Mouse (Mus musculus) lung, postnatal 0 days (tissue): Measurements from ENCODE around the gene Thap12. TPM values are rescaled to one million over a fixed set of nuclear protein-coding genes. Genes with fewer than 3 reads are reported as not detected.

Experiments used
- ATAC-seq: fragments of 200-750 bp; cut with Nextera tagmentation; 2 replicates; pipeline ENCODE4 v1.8.0; 2017; ENCODE audit warnings: moderate library complexity
- DNase-seq: peaks from one replicate; pipeline ENCODE4 v3.0.0-alpha.2; 2016; ENCODE audit warnings: low spot score
- H3K27ac ChIP-seq: fragments of 300-500 bp; sonication (generic); 2 replicates; pipeline ENCODE4 v1.5.1; 2014; ENCODE audit warnings: antibody characterized with exemption, mild to moderate bottlenecking, low read length, mixed read lengths
- H3K27me3 ChIP-seq: fragments of 300-500 bp; sonication (generic); replicated peaks from 2 replicates; pipeline ENCODE4 v1.6.1; 2014; ENCODE audit warnings: low read length, mixed read lengths; ENCODE audit not compliant: insufficient read depth
- H3K36me3 ChIP-seq: fragments of 300-500 bp; sonication (generic); 2 replicates; pipeline ENCODE4 v1.6.1; 2014; ENCODE audit warnings: low read length, mixed read lengths; ENCODE audit not compliant: insufficient read depth
- H3K4me1 ChIP-seq: fragments of 300-500 bp; sonication (generic); 2 replicates; pipeline ENCODE4 v1.6.1; 2014; ENCODE audit warnings: antibody characterized with exemption, low read depth, low read length, mixed read lengths; ENCODE audit not compliant: insufficient read depth
- H3K4me2 ChIP-seq: fragments of 300-500 bp; sonication (generic); replicated peaks from 2 replicates; pipeline ENCODE4 v1.6.1; 2014; ENCODE audit warnings: low read depth, mild to moderate bottlenecking, low read length, moderate library complexity, mixed read lengths
- H3K4me3 ChIP-seq: fragments of 300-500 bp; sonication (generic); 2 replicates; pipeline ENCODE4 v1.5.1; 2014; ENCODE audit warnings: low read depth, low read length
- H3K9ac ChIP-seq: fragments of 300-500 bp; sonication (generic); replicated peaks from 2 replicates; pipeline ENCODE4 v1.6.1; 2014; ENCODE audit warnings: low read depth, mild to moderate bottlenecking
- H3K9me3 ChIP-seq: fragments of 300-500 bp; sonication (generic); 2 replicates; pipeline ENCODE4 v1.6.1; 2016; ENCODE audit warnings: low read length, mixed read lengths
- CTCF ChIP-seq: IDR thresholded peaks from 2 replicates; pipeline ENCODE4 v1.5.1; 2016; ENCODE audit warnings: antibody characterized with exemption, mild to moderate bottlenecking
- EP300 ChIP-seq: IDR thresholded peaks from 2 replicates; pipeline ENCODE4 v1.6.1; 2016; ENCODE audit warnings: antibody characterized with exemption, mild to moderate bottlenecking, control low read depth
- WGBS: fragments of 180-500 bp; shearing (Covaris S2); extraction: QIAGEN DNeasy Blood & Tissue Kit; methylation state at CpG from one replicate; pipeline ENCODE4 v1.1.7; 2014; 5-methylcytosine and 5-hydroxymethylcytosine counted together
- polyA plus RNA-seq: library from polyadenylated mRNA; unstranded; fragments of >200 nt; fragmentation: Nextera tagmentation; extraction: Ambion mirVana; gene quantifications from 2 replicates; pipeline ENCODE4 v1.2.1, GENCODE M21; 2015

Thap12 gene
- polyA plus RNA-seq, 1 experiment from 2014 or later = 34.2 TPM

DNA sequence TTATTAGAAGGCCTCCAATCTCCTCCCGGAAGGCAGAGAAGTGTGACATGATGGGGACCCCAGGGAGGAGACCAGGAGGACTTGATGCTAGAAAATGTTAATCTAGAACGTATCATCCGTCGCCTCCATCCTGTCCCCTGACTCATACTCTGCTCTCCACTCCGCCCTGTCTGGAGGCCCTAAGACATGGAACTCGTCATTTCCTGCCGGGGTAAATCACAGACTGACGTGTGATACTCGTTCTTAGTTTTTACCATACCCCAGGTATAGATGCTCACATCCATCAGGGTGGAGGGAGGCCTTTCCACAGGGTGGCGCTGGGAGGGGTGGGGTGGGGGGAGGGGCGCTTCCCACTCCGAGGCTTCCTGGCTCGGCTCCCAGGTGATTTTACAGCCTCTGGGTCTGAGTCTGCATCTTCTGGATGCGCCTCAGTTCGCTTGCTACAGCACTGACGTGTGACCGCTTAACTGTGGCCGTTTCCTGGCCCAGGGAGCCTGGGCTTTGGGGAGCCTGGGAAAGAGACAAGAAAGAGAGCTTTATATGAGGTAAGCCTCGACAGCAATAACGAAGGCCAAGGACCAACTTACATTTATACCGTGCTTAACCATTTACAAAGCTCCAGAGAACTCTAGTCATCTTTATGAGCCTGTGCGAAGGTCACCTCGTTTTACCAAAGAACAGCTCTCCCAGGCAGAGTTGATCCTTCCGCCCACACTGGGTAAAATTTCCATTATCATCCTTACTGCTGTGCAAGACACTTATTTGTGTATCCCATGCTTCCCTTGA is 9.9 kb upstream of the Thap12 start:
- DNase-seq (peak; percentile 67), ATAC-seq (peak; percentile 84)
- Histone ChIP-seq H3K9ac (no peak overlapping the region), H3K4me1 (no peaks in the 10 kb centered on the region; the same call in 1 of the 2 replicates), H3K4me2 (peak overlapping the region; percentile 29), H3K9me3 (no peaks in the 10 kb centered on the region), H3K27ac (peak overlapping the region; percentile 11; the same call in 1 of the 2 replicates), H3K4me3 (no peak overlapping the region), H3K27me3 (no peaks in the 10 kb centered on the region), H3K36me3 (no peaks in the 10 kb centered on the region)
- no peak for TF ChIP-seq CTCF
- no peak for TF ChIP-seq EP300
- WGBS = 33% methylated on average over 23 of the region's 24 CpGs

- no peaks in the 10 kb centered on the region; the same call in 1 of the 2 replicates for H3K4me1 ChIP-seq
- H3K9ac ChIP-seq = no peak overlapping the region
- no peak for ATAC-seq
- H3K9me3 ChIP-seq = no peaks in the 10 kb centered on the region
- no peak overlapping the region for H3K4me3 ChIP-seq
- TF ChIP-seq EP300 (no peak), CTCF (no peak)
- H3K36me3 ChIP-seq = no peaks in the 10 kb centered on the region
- no peak overlapping the region for H3K27ac ChIP-seq
- 65% methylated on average over 5 of the region's 5 CpGs for WGBS
- no peaks in the 10 kb centered on the region for H3K27me3 ChIP-seq
- no peak overlapping the region for H3K4me2 ChIP-seq
- peak; percentile 23 for DNase-seq
Measured at GRCm38 (mm10) chr7:98694046-98694445, 8.9 kb upstream of the Thap12 start.

DNA sequence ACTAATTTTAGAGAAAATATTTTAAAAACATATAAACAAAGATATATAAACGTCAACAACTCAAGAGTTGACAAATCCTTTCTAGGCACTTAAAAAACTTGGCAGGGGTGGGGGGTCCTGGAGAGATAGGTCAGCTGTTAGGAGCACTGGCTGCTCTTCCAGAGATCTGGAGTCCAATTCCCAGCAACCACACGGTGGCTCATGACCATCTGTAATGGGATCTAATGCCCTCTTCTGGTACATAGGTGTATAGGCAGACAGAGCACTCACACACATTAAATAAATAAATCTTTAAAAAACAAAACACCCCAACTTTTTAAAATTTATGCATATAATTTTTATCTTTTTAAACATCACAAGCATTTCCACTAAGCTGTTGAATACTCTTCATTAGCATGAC is 5.4 kb upstream of the Thap12 start:
- no peaks in the 10 kb centered on the region for H3K27me3 ChIP-seq

DNA sequence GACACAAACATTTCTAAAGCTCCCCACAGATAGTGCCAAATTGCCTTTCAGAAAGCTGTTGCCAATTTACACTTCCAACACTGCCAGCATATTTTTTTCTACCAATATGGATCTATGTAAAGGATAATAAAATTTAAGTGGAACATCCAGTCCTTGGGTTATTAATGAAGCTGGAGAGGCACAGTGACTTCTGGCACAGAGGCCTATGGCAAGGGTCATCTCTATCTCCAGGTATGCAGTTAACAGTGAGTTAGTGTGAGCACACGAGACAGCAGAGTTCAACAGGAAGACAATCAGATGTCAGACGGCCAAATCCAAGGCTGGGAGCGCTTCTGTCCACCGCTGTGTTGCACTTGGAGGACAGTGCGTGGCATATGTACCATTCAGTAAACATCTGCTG is 4.9 kb upstream of the Thap12 start:
- H3K27ac ChIP-seq = no peak overlapping the region
- no peak for DNase-seq
- H3K9ac ChIP-seq = no peak overlapping the region
- no peaks in the 10 kb centered on the region for H3K9me3 ChIP-seq
- H3K4me3 ChIP-seq = no peak overlapping the region
- H3K27me3 ChIP-seq = no peaks in the 10 kb centered on the region
- peaks cover 5% of the 10 kb centered on the region; the same call in 1 of the 2 replicates for H3K4me1 ChIP-seq
- H3K4me2 ChIP-seq = no peak overlapping the region
- no peaks in the 10 kb centered on the region for H3K36me3 ChIP-seq
- no peak for ATAC-seq
- TF ChIP-seq EP300 (no peak), CTCF (no peak)
- 51% methylated on average over 5 of the region's 5 CpGs for WGBS

More for the DNA sequence above, 5.4 kb upstream of the Thap12 start:
- H3K9me3 ChIP-seq = no peaks in the 10 kb centered on the region
- no peak for ATAC-seq
- WGBS = 9% methylated on average over 2 of the region's 2 CpGs
- H3K4me1 ChIP-seq = peaks cover 5% of the 10 kb centered on the region; the same call in 1 of the 2 replicates
- H3K4me2 ChIP-seq = no peak overlapping the region
- H3K36me3 ChIP-seq = no peaks in the 10 kb centered on the region
- no peak overlapping the region for H3K27ac ChIP-seq
- H3K4me3 ChIP-seq = no peak overlapping the region
- H3K9ac ChIP-seq = no peak overlapping the region
- peak; percentile 62 for DNase-seq
- TF ChIP-seq EP300 = no peak
- TF ChIP-seq CTCF = peak; percentile 74

DNA sequence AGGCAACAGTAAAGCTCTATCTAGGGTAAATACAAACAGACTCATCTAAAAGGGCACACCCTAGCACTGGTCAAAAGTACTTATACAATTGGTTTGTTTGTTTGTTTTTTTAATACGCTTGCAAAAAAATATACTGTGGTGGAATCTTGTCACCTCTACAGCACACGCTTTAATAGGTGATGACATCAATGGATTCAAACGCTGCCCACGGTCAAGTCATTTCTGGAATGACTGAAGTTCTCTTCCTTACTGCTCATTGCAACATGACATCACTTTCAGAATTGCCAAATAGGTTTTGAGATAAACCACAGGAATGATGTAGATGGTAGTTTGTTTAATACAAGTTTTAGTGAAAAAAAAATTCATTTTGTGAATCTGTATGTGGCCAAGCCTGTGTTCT is 4.3 kb upstream of the Thap12 start:
- H3K4me1 ChIP-seq = peaks cover 5% of the 10 kb centered on the region; the same call in 1 of the 2 replicates
- H3K27ac ChIP-seq = no peak overlapping the region
- no peak for DNase-seq
- 83% methylated on average over 4 of the region's 4 CpGs for WGBS
- no peak for TF ChIP-seq EP300
- TF ChIP-seq CTCF = no peak
- no peak for ATAC-seq
- H3K4me2 ChIP-seq = no peak overlapping the region
- no peak overlapping the region for H3K9ac ChIP-seq
- no peak overlapping the region for H3K4me3 ChIP-seq
- no peaks in the 10 kb centered on the region for H3K9me3 ChIP-seq
- no peaks in the 10 kb centered on the region for H3K27me3 ChIP-seq
- no peaks in the 10 kb centered on the region for H3K36me3 ChIP-seq

- Histone ChIP-seq H3K4me1 (peaks cover 9% of the 10 kb centered on the region; the same call in 1 of the 2 replicates), H3K36me3 (no peaks in the 10 kb centered on the region), H3K4me2 (peak overlapping the region; percentile 66), H3K9me3 (no peaks in the 10 kb centered on the region), H3K27me3 (no peaks in the 10 kb centered on the region), H3K27ac (peak overlapping the region; percentile 85; the same call in 1 of the 2 replicates), H3K4me3 (peak overlapping the region; percentile 90), H3K9ac (peak overlapping the region; percentile 54)
- 11% methylated on average over 7 of the region's 7 CpGs for WGBS
- DNase-seq = no peak
- TF ChIP-seq EP300 (no peak), CTCF (no peak)
- ATAC-seq = no peak
Measured at GRCm38 (mm10) chr7:98701771-98702170, 1.1 kb upstream of the Thap12 start.
